Mouse (Mus musculus): Measurements from ENCODE around the gene Ubac1. TPM values are rescaled to one million over a fixed set of nuclear protein-coding genes. Genes with fewer than 3 reads are reported as not detected.

Ubac1 gene
- polyA plus RNA-seq, 1 experiment = 128 TPM

DNA sequence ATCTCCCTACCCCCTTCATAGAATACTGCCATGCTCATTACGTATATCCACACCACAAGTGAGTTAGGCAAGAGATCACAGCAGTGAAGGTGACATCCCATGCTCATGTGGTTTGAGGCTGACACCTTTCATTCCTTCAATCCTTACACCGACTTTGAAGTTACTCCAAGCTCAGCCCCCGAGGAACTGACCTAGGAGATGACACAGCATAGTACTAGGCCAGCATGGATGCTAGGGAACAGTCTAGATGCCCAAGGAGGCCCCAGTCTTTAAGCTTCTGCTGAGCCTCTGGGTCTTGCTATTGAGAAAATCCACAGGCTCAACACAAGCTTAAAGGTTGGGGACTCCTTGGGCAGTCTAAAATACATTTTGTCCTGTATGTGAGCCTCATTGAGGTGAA is 1.6 kb downstream of the Ubac1 start:
- Histone ChIP-seq H3K27me3 (ENCODE audit: control insufficient read depth, insufficient read depth, insufficient read length) (no peaks in the 10 kb centered on the region), H3K4me2 (ENCODE audit: low read depth) (peak overlapping the region; percentile 85), H3K4me3 (peak overlapping the region; percentile 75), H3K36me3 (ENCODE audit: control insufficient read depth, insufficient read depth) (no peaks in the 10 kb centered on the region), H3ac (ENCODE audit: control insufficient read depth, insufficient read length) (no peak overlapping the region), H3K79me2 (ENCODE audit: control insufficient read depth, insufficient read depth) (peaks cover 45% of the 10 kb centered on the region)
- TF ChIP-seq E2F4 (IDR thresholded peaks at IDR 0.05; ENCODE audit: insufficient read depth) (no peak), REST (IDR thresholded peaks at IDR 0.05; ENCODE audit: insufficient read depth, insufficient read length) (no peak), POLR2AphosphoS2 (IDR thresholded peaks at IDR 0.05; ENCODE audit: insufficient read length, low read depth) (no peak), MYOG (IDR thresholded peaks at IDR 0.05; ENCODE audit: control insufficient read depth in 1 of 3, insufficient read depth in 1 of 3, insufficient read length in 2 of 3, low read depth in 2 of 3) (no peak), TCF3 (IDR thresholded peaks at IDR 0.05; ENCODE audit: insufficient read length, low read depth) (no peak), CEBPB (IDR thresholded peaks at IDR 0.05; ENCODE audit: insufficient read depth, poor library complexity, severe bottlenecking) (no peak), MAX (IDR thresholded peaks at IDR 0.05; ENCODE audit: low read depth) (no peak), POLR2A (IDR thresholded peaks at IDR 0.05; ENCODE audit: insufficient read length, low read depth) (no peak), SRF (IDR thresholded peaks at IDR 0.05; ENCODE audit: control insufficient read depth, insufficient read length, low read depth) (no peak), MYOD1 (IDR thresholded peaks at IDR 0.05; ENCODE audit: control insufficient read depth in 1 of 3, insufficient read length in 2 of 3, low read depth in 2 of 3) (no peak), TCF12 (IDR thresholded peaks at IDR 0.05; ENCODE audit: insufficient read depth, poor library complexity, severe bottlenecking) (no peak), USF1 (IDR thresholded peaks at IDR 0.05; ENCODE audit: low read depth) (no peak)

DNA sequence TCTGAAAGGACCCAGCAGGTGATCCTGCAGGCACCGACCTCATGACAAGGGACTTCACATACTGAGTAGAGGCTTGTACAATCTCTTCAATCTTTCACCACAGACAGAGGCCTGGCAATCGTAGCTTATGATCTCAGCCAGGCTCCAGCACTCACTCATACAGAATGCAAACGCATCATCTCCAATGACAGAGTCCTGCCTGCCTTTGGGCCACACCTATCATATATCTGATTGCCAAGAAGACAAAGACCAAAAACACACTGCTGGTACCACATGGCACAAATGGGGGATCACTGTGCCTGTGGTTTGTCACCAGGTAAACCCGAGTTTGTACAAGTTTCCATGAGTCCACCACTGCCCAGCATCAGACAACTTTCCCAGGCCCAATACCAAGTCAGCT is 4.2 kb downstream of the Ubac1 start:
- Histone ChIP-seq H3K4me3 (no peak overlapping the region), H3K4me2 (ENCODE audit: low read depth) (peak overlapping the region; percentile 33)

DNA sequence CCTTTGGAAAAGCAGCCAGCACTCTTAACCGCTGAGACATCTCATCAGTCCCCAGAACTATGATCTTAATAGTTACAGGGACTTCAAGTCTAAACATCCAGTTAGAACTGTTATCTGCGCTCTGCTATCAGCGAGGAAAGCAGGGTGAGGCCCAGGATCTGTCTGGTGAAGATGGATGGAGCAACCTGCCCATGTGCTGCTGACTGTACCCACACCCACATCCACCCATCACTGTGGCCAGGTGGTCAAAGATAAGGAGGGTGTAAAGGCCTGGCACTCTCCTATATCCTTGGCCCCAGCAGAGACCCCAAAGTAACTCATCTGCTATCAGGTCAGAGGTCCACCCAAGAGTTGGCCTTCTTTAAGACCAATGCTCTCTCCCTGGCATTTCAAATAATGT is 7.9 kb downstream of the Ubac1 start:
- Histone ChIP-seq H3K4me3 (no peak overlapping the region), H3K36me3 (ENCODE audit: control insufficient read depth, insufficient read depth) (peaks cover 21% of the 10 kb centered on the region)

More for the DNA sequence above, 4.2 kb downstream of the Ubac1 start:
- Histone ChIP-seq H3K79me2 (ENCODE audit: control insufficient read depth, insufficient read depth) (peaks cover 45% of the 10 kb centered on the region), H3K36me3 (ENCODE audit: control insufficient read depth, insufficient read depth) (peaks cover 6% of the 10 kb centered on the region), H3ac (ENCODE audit: control insufficient read depth, insufficient read length) (no peak overlapping the region), H3K27me3 (ENCODE audit: control insufficient read depth, insufficient read depth, insufficient read length) (no peaks in the 10 kb centered on the region)
- TF ChIP-seq USF1 (IDR thresholded peaks at IDR 0.05; ENCODE audit: low read depth) (no peak), E2F4 (IDR thresholded peaks at IDR 0.05; ENCODE audit: insufficient read depth) (no peak), POLR2A (IDR thresholded peaks at IDR 0.05; ENCODE audit: insufficient read length, low read depth) (no peak), MAX (IDR thresholded peaks at IDR 0.05; ENCODE audit: low read depth) (no peak), TCF12 (IDR thresholded peaks at IDR 0.05; ENCODE audit: insufficient read depth, poor library complexity, severe bottlenecking) (no peak), MYOG (IDR thresholded peaks at IDR 0.05; ENCODE audit: control insufficient read depth in 1 of 3, insufficient read depth in 1 of 3, insufficient read length in 2 of 3, low read depth in 2 of 3) (no peak), CEBPB (IDR thresholded peaks at IDR 0.05; ENCODE audit: insufficient read depth, poor library complexity, severe bottlenecking) (no peak), SRF (IDR thresholded peaks at IDR 0.05; ENCODE audit: control insufficient read depth, insufficient read length, low read depth) (no peak), TCF3 (IDR thresholded peaks at IDR 0.05; ENCODE audit: insufficient read length, low read depth) (no peak), MYOD1 (IDR thresholded peaks at IDR 0.05; ENCODE audit: control insufficient read depth in 1 of 3, insufficient read length in 2 of 3, low read depth in 2 of 3) (no peak), REST (IDR thresholded peaks at IDR 0.05; ENCODE audit: insufficient read depth, insufficient read length) (no peak)

DNA sequence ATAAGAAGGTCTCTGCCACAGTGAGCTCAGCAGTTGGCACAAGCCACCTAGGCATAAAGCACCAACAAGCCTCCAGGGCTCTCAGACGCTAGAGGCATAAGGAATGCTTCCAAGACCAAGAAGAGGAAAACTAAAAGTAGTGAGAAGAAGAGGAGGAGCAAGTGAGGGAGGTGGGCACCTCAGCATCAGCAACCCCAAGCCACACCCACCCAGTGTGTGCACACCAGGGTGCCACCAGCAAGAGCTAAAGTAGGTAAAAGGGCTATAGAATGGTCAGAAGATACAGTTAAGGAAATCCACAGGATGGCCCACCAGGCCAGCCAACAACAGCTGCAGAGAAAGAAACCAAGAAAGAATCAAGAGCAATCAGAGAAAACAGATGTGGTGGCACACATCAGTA is 10.1 kb downstream of the Ubac1 start:
- Histone ChIP-seq H3K79me2 (ENCODE audit: control insufficient read depth, insufficient read depth) (peaks cover 5% of the 10 kb centered on the region), H3K27me3 (ENCODE audit: control insufficient read depth, insufficient read depth, insufficient read length) (no peaks in the 10 kb centered on the region), H3K36me3 (ENCODE audit: control insufficient read depth, insufficient read depth) (peaks cover 27% of the 10 kb centered on the region), H3K4me3 (no peak overlapping the region), H3ac (ENCODE audit: control insufficient read depth, insufficient read length) (no peak overlapping the region), H3K4me2 (ENCODE audit: low read depth) (no peak overlapping the region)
- TF ChIP-seq TCF12 (IDR thresholded peaks at IDR 0.05; ENCODE audit: insufficient read depth, poor library complexity, severe bottlenecking) = no peak
- TF ChIP-seq USF1 (IDR thresholded peaks at IDR 0.05; ENCODE audit: low read depth) = no peak
- no peak for TF ChIP-seq MAX (IDR thresholded peaks at IDR 0.05; ENCODE audit: low read depth)
- TF ChIP-seq TCF3 (IDR thresholded peaks at IDR 0.05; ENCODE audit: insufficient read length, low read depth) = no peak
- no peak for TF ChIP-seq E2F4 (IDR thresholded peaks at IDR 0.05; ENCODE audit: insufficient read depth)
- TF ChIP-seq POLR2AphosphoS2 (IDR thresholded peaks at IDR 0.05; ENCODE audit: insufficient read length, low read depth) = no peak
- TF ChIP-seq CEBPB (IDR thresholded peaks at IDR 0.05; ENCODE audit: insufficient read depth, poor library complexity, severe bottlenecking) = no peak
- TF ChIP-seq MYOD1 (IDR thresholded peaks at IDR 0.05; ENCODE audit: control insufficient read depth in 1 of 3, insufficient read length in 2 of 3, low read depth in 2 of 3) = no peak
- no peak for TF ChIP-seq POLR2A (IDR thresholded peaks at IDR 0.05; ENCODE audit: insufficient read length, low read depth)
- TF ChIP-seq MYOG (IDR thresholded peaks at IDR 0.05; ENCODE audit: control insufficient read depth in 1 of 3, insufficient read depth in 1 of 3, insufficient read length in 2 of 3, low read depth in 2 of 3) = no peak
- TF ChIP-seq SRF (IDR thresholded peaks at IDR 0.05; ENCODE audit: control insufficient read depth, insufficient read length, low read depth) = no peak
- no peak for TF ChIP-seq REST (IDR thresholded peaks at IDR 0.05; ENCODE audit: insufficient read depth, insufficient read length)

More for the DNA sequence above, 7.9 kb downstream of the Ubac1 start:
- TF ChIP-seq TCF12 (IDR thresholded peaks at IDR 0.05; ENCODE audit: insufficient read depth, poor library complexity, severe bottlenecking) = no peak
- no peak for TF ChIP-seq USF1 (IDR thresholded peaks at IDR 0.05; ENCODE audit: low read depth)
- no peak for TF ChIP-seq CEBPB (IDR thresholded peaks at IDR 0.05; ENCODE audit: insufficient read depth, poor library complexity, severe bottlenecking)
- TF ChIP-seq POLR2A (IDR thresholded peaks at IDR 0.05; ENCODE audit: insufficient read length, low read depth) = no peak
- no peak for TF ChIP-seq POLR2AphosphoS2 (IDR thresholded peaks at IDR 0.05; ENCODE audit: insufficient read length, low read depth)
- TF ChIP-seq MYOG (IDR thresholded peaks at IDR 0.05; ENCODE audit: control insufficient read depth in 1 of 3, insufficient read depth in 1 of 3, insufficient read length in 2 of 3, low read depth in 2 of 3) = no peak
- no peak for TF ChIP-seq MYOD1 (IDR thresholded peaks at IDR 0.05; ENCODE audit: control insufficient read depth in 1 of 3, insufficient read length in 2 of 3, low read depth in 2 of 3)
- no peak for TF ChIP-seq TCF3 (IDR thresholded peaks at IDR 0.05; ENCODE audit: insufficient read length, low read depth)
- TF ChIP-seq MAX (IDR thresholded peaks at IDR 0.05; ENCODE audit: low read depth) = no peak
- no peak for TF ChIP-seq SRF (IDR thresholded peaks at IDR 0.05; ENCODE audit: control insufficient read depth, insufficient read length, low read depth)
- TF ChIP-seq REST (IDR thresholded peaks at IDR 0.05; ENCODE audit: insufficient read depth, insufficient read length) = no peak
- no peak for TF ChIP-seq E2F4 (IDR thresholded peaks at IDR 0.05; ENCODE audit: insufficient read depth)
- no peak overlapping the region for H3K4me2 ChIP-seq (ENCODE audit: low read depth)
- H3K27me3 ChIP-seq (ENCODE audit: control insufficient read depth, insufficient read depth, insufficient read length) = no peaks in the 10 kb centered on the region
- H3K79me2 ChIP-seq (ENCODE audit: control insufficient read depth, insufficient read depth) = peaks cover 25% of the 10 kb centered on the region
- H3ac ChIP-seq (ENCODE audit: control insufficient read depth, insufficient read length) = no peak overlapping the region

All from myocyte (in vitro differentiated cells).